In the genomic region with DNA sequence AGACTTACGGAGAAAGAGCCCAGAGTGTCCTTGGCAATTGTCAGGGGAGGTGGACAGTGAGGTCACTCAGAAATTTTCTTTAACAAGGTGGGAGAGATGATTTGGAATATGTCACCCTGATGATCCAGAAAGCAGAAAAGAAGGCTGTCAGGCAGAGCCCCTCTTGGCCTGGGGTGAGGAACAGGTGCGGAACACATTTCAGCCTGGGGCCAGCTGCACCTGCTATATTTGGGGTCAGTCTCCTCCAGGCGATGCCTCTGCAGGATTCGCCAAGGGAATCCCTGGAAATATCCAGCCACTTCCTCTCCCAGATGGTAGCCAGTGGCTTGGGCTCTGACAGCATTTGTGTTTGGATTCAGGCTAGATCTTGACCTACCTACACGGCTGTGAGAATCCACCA, we compare ENCODE assay signal across 16 mouse cellular contexts.
"Had no signal": no experiment of that assay in that cellular context is flagged by ENCODE, and none has a peak within 500 bp of the region (broad histone marks: within the 10 kb centered on the region; RNA-seq: fewer than 3 reads in every experiment).

No protein-coding gene starts in this region.

- H3K4me2 ChIP-seq: neural tube, embryonic 13.5 days; neural tube, embryonic 15.5 days; stomach, embryonic 15.5 days had no signal

- H3K36me3 ChIP-seq: neural tube, embryonic 15.5 days; stomach, embryonic 15.5 days had no signal

- H3K9ac ChIP-seq: neural tube, embryonic 13.5 days; neural tube, embryonic 15.5 days; stomach, embryonic 15.5 days had no signal

- DNase-seq: retina, postnatal 1 day; right cerebral cortex, adult 18-20 months; right cerebral cortex, postnatal 14 days; right cerebral cortex, postnatal 25 days; right cerebral cortex, postnatal 4 days; spleen, adult 18-20 months; thymus, adult 18-20 months; thymus, adult 2 months; thymus, postnatal 14 days; thymus, postnatal 25 days; thymus, postnatal 36 days; thymus, postnatal 4 days had no signal

- H3K4me3 ChIP-seq: neural tube, embryonic 13.5 days; neural tube, embryonic 15.5 days; stomach, embryonic 15.5 days had no signal

- H3K27ac ChIP-seq: neural tube, embryonic 13.5 days; neural tube, embryonic 15.5 days; stomach, embryonic 15.5 days; stomach, postnatal 0 days had no signal

- H3K27me3 ChIP-seq: neural tube, embryonic 13.5 days; stomach, embryonic 15.5 days had no signal
